Mouse (Mus musculus): ENCODE results near the gene Mydgf. TPM values are rescaled to one million over a fixed set of nuclear protein-coding genes. Genes with fewer than 3 reads are reported as not detected.

Mydgf gene
- polyA plus RNA-seq (2012; rRNA removed): 42.0 and 51.0 TPM in 2 replicates

- DNase-seq (ENCODE audit: low spot score): peak; percentile 87
Observed at GRCm38 (mm10) chr17:56183658-56184103, at the start of gene Mydgf. Gene Mydgf (minus strand): TSS chr17:56183920.

- no peak for DNase-seq (ENCODE audit: low spot score)
Observed at GRCm38 (mm10) chr17:56233389-56233788, 49.7 kb upstream of the Mydgf start.

GRCm38 (mm10) chr17:56229943-56230342, 46.2 kb upstream of the Mydgf start:
- DNase-seq (ENCODE audit: low spot score): no peak

- DNase-seq (ENCODE audit: low spot score): no peak
Observed at GRCm38 (mm10) chr17:56226566-56226965, 42.8 kb upstream of the Mydgf start.

GRCm38 (mm10) chr17:56224916-56225315, 41.2 kb upstream of the Mydgf start:
- DNase-seq (ENCODE audit: low spot score): no peak

GRCm38 (mm10) chr17:56219805-56220204, 36.1 kb upstream of the Mydgf start:
- no peak for DNase-seq (ENCODE audit: low spot score)

DNA sequence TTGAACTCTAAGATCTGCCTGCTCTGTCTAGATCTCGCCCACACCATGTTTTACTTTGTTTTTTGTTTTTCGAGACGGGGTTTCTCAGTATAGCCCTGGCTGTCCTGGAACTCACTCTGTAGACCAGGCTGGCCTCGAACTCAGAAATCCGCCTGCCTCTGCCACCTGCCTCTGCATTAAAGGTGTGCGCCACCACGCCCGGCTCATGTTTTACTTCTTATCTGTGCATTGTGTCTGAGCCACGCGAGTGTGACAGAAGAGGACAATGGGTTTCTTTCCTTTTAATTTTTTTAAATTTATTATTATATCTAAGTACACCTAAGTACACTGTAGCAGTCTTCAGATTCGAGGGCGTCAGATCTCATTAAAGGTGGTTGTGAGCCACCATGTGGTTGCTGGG, 35.5 kb upstream of the Mydgf start:
- no peak for DNase-seq (ENCODE audit: low spot score)

DNA sequence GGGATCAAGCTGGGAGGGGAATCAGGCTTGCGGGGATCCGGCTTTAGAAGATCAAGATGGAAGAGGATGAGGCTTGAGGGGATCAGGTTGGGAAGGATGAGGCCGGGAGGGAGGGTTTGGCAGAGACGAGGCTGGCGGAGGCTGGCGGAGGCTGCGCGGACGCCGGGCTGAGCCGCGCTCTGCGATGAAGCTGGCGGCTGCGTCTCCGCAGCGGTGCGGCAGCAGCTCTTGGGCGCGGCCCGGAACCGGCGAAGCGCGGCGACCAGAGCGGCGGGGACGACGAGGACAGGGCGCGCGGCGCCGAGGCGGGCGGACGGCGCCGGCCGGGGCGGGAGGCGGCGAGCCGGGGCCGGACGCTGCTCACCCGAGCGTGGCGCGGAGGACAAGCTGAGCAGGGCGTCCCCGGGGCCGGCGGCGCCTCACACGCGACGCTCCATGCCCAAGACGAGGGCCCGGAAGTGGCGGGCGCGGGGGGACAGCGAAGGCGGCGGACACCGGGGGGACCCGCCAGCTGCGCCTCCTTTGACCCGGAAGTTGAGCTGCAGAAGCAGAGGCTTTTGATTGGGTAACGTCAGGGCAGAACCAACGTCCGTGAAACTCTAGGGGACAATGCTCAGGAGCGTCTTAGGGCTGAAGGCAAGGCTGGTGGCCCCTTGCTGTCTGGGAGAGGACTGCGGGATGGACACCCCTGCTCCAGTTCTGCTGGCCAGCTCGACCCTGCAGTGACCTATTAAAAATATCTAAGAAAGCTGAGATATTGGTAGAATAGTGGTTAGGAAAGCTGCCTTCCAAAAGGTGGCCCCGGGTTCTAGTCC, 34.9 kb upstream of the Mydgf start, which contains the start of gene Dpp9:
TSS of gene Dpp9 (minus strand) at position 529 of the 815 bp plus-strand sequence.
- peak; percentile 76 for DNase-seq (ENCODE audit: low spot score)

- no peak for DNase-seq (ENCODE audit: low spot score)
Observed at GRCm38 (mm10) chr17:56217670-56218069, 34.0 kb upstream of the Mydgf start.

- DNase-seq (ENCODE audit: low spot score): no peak
Observed at GRCm38 (mm10) chr17:56214229-56214628, 30.5 kb upstream of the Mydgf start.

DNA sequence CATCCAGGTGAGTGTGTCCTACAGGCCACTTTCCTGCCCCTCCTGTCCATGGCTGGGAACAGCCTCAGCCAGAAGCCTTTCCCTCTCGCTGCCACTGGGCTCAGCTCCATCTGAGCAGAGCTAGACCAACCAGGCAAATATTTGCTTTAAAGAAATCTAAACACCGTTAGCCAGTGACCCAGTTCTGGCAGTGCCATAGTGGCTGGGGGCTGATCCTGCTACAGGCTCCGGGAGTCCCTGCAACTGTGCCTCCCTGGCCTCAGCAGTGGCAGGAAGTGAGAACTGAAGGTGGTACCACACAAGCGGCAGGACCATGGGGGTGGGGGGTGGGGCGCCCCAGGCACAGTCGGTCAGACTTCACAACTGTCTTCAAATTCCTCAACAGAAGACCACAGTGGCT, 29.0 kb upstream of the Mydgf start:
- no peak for DNase-seq (ENCODE audit: low spot score)

- DNase-seq (ENCODE audit: low spot score): no peak
Observed at GRCm38 (mm10) chr17:56211090-56211489, 27.4 kb upstream of the Mydgf start.

DNA sequence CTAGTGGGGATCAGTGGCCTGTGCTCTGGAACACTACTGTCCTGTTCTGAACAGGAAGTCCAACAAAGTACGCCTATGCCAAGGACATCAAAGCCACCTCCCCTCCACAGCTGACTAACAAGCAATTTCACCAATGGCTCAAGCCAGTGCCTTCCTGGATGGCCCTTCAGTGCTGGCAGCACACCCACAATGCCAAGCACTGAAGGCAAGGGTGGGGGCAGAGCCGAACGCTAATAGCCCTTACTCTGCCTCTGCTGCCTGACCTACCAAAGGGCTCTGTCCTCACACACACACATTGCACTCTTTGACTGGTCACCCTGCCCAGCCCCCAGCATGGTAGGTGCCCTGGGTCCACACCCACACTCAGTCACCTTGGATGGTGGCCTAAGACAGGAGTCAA, 25.1 kb upstream of the Mydgf start:
- no peak for DNase-seq (ENCODE audit: low spot score)

DNA sequence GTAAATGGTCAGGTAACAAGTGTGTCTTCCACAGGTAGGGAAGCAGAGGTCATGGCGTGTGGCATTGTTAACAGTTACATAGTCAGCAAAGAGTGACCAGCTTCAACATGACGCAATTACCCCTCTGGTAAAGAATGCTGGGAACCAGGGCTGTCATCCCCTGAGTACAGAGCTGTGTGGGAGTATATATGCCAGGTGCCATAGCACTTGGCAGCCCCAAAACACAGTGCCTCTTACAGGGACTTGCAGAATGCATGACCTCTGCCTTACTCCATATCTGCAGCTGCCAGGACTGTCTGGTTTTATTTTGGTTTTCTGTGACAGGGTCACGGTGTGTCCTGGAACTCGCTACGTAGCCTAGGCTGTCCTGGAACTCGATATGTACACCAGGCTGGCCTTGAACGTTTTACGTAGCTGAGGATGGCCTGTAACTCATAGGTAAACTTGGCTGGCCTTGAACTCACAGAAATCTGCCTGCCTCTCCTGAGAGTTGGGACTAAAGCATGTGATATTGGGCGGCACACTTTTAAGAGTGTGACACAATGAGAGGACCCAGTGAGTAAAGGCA, 24.3 kb upstream of the Mydgf start:
- DNase-seq (ENCODE audit: low spot score): no peak

DNA sequence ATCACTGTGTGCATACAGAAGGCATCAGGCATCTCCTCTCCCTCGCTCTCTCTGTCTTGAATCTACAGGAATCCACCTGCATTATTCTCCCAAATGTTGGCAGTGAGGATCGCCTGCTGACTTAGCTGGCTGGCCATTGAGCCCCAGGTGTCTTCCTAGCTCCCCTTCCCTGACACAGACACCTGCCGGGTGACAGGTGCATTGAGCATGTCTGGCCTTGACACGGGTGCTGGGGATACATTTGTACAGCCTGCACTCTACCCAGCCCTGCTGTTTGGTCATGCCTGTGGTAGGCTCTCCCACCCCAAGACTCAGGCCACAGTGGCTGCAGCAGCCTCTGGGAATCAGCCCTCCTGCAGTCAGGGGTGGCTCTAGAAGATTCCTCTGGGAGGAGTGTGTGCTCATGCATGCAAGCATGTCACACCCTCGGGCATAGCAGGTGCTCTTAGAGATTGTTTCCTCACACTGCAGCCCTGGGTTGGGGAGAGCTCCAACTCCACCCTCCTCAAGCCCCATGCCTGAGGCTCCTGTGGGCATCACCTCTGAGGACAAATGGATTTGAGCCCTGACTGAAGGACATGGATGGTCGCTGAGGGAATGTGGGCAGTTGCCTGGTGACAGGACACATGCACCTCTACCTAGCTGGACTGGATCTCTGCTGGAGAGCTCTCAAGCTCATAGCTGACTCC, 23.4 kb upstream of the Mydgf start:
- no peak for DNase-seq (ENCODE audit: low spot score)

DNA sequence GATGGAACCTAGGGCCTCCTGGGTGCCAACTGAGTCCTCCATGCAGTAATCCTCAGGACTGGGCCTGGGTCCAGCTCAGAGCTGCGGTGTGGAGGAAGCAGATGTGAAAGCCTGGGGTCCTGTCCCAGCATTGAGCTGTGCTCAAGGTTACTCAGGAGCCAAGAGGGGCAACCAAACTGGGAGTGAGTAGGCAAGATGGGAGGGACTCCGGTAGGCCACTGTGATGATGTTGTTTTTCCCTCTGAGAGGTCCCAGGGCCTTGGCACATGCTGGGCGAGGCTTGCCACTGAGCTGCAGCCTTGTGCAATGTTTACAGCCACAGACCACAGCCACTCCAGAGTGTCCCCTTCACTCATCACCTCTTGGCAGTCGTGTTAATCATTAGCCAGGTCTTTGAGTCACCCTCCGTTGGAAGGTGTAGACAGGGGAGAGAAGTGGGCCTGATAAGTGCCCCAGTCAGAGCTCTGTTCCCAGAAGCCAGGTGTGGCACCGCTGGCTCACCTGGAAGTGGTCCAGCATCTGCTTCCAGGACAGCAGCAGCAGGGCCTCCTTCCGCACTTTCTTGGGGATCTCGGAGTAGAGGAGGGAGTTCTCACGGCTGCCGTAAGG, 22.7 kb upstream of the Mydgf start:
- DNase-seq (ENCODE audit: low spot score): no peak

GRCm38 (mm10) chr17:56203729-56204128, 20.0 kb upstream of the Mydgf start:
- no peak for DNase-seq (ENCODE audit: low spot score)

DNA sequence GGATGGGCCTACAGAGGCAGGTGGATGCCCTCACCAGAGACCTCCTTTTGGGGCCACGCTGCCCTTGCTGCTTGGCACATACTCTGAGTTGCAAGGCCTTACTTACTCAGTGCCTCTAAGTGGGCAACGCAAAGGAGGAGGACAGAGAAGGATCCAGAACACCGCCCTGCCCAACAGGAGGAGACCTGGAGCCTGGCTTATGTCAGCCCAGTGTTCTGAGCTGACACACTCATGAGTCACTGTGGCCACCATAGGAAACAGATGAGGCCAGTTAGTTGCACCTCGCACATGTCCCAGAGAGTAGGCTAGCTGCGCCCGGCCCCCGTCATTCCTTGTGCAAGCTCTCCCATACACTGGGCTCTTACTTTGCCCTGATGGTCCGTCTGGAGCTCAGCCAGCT, 18.8 kb upstream of the Mydgf start:
- DNase-seq (ENCODE audit: low spot score): no peak

- DNase-seq (ENCODE audit: low spot score): no peak
Observed at GRCm38 (mm10) chr17:56201642-56202041, 17.9 kb upstream of the Mydgf start.

DNA sequence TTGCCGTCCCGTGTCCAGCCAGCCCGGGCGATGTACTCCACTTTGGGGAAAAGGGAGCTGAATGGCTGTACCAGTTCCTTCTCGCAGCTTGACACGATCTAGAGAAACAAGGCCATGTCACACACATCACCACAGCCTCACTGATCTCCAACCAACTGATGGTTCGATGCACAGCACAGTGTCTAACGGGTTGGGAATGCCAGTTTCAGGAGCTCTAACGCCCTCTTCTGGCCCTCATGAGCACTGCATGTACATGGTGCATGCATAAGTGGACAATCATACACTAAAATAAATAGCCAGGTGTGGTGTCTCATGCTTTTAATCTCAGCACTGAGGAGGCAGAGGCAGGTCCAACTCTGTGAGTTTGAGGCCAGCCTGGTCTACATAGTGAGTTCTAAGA, 16.9 kb upstream of the Mydgf start:
- no peak for DNase-seq (ENCODE audit: low spot score)

GRCm38 (mm10) chr17:56196860-56197259, 13.1 kb upstream of the Mydgf start:
- no peak for DNase-seq (ENCODE audit: low spot score)

- no peak for DNase-seq (ENCODE audit: low spot score)
Observed at GRCm38 (mm10) chr17:56194765-56195164, 11.0 kb upstream of the Mydgf start.

Data from urinary bladder, adult 2 months (tissue).